Mouse (Mus musculus) ovary, postnatal 36 days (tissue): ENCODE data around the gene Sh3bp5.

ENCODE experiments used
- DNase-seq: peaks from one replicate; pipeline ENCODE4 v3.0.0; 2022; ENCODE audit warnings: low spot score, mixed read lengths

The Sh3bp5 gene

DNA sequence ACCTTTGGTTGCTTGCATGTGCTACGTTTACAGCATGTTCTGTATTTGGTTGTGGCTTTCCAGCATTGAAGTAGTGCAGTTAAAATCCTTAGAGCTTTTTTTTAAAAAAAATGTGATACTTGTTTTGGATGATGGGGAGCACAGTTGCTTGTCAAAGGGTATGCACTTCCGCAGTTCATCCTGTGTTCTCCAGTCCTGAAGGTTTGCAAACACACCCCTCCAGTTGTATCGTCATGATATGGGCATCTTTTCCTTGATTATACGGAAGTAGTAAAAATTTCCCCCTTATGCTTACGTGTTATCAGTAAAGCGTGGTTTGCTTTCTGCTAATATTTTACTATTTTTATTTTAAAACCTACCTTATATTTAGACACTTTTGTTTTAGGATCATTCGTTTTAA, 98.5 kb downstream of the Sh3bp5 start:
- DNase-seq: no peak

DNA sequence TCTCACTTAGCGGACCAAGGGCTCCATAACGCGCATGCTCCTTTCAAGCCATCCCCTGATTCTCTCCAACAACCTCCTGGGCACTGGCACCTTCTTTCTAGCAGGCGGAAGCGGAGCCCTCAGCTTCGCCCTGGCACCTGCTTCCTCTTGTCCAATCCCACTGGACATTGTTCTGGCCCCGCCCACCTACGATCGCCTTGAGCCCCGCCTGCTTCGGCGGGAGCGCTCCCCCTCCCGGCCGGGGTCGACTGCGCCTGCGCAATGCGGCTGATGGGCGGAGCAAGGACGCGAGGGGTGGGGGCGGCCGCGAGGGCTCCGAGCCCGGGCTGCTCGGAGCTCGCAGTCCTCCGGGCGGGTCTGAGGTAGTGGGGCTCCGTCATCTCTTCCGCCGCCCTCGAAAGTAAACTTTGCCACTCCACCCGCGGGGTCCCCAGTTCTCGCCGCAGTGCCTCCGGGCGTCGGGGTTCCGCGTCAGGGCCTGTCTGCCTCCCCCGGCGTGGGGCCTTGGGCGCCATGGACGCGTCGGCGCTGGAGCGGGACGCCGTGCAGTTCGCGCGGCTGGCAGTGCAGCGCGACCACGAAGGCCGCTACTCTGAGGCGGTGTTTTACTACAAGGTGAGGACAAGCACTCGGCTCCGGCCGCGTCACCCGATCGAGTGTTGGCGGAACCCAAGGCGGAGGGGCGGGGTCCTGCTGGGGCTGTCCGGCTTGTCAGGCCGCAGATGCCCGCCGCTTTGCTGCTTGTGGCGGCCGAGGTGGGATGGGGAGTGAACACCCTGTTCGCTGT, 99.3 kb downstream of the Sh3bp5 start, which contains the start of gene Capn7:
Capn7 (plus strand) TSS at position 270 of the 787 bp plus-strand sequence.
- peak; percentile 99 for DNase-seq

DNA sequence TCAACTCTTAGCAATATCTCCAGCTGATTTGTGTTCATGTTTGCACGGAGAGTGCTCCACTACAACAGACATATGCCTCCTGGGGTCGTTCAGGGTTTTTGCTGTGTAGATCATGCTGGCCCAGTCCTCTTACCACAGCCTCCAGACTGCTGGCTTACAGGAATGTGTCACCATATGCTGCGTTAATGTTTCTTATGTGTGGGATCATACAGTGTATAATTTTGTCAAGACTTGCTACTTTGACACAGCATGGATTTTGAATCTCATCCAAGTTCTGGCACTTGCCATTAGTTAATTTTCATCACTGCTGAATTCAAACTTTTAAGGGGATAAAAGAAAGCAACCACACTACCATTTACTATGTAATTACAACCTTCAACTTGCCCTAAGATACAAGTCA, 100.1 kb downstream of the Sh3bp5 start:
- no peak for DNase-seq

DNA sequence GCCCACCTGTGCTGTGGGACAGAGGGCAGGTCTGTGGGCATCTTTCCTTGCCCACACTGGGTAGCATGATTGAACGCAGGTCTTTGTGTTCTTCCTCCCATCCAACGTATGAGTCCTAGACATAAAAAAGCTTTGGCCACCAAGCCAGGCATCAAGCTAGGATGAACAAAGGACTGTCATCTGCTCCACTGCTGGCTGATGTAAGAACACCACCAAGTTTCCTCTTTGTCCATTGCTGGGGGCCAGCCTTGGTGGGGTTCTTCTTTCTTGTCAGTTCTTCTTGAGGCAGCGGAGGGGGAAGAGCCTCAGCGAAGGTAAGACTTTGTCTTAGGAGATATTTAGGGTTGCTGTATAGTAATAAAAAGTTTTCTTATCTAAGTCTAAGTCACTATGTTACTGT, 104.9 kb downstream of the Sh3bp5 start:
- DNase-seq: no peak

DNA sequence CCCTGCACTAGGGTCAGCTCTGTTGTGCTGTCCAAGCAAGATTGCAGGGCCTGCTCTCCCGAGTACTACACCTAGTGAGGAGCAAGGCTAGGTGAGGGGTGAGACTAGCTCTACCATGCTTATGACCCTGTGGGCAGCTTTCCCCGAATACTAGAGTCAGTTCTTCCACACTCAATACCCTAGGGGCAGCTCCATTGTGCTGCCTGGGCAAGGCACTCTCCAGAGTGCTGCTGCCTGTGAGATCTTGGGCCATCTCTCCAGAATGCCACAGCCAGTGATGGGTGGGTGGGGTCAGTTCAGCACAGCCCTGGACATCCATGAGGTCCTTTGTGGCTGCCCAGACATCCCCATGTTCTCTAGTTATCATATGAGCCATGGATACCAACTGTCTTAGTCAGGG, 106.1 kb downstream of the Sh3bp5 start:
- DNase-seq: no peak

DNA sequence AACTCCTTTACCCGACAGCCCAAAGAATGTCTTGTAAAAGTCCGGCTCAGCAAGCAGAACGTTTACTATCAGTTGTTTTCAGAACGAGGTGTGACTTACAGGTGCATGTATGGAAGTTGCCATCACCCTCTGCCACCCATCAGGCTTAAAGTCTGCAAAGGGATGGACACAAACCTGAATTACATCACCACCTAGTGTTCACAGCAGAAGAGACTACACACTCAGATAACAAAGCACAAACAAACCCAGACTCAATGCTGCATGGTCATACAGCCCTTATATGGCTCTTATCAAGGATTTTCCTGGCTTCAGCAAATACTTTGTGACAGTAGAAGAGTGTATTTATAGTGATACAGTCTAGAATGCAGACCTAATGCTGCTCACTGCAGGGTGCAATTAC, 108.2 kb downstream of the Sh3bp5 start:
- no peak for DNase-seq

DNA sequence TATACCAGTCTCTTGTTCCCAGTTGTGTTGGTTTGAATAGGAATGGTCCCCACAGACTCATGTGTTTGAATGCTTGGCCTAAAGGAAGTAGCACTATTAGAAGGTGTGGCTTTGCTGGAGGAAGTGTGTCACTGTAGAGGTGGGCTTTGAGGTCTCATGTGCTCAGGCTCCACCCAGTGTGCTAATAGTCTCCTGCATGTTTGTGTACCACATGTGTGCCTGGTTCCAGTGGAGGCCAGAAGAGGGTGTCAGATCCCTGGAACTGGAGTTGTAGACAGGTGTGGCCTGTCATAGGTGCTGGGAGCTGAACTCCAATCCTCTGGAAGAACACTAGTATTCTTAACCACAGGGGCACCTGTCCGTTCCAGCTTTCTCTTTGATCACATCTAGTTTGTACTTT, 108.7 kb downstream of the Sh3bp5 start:
- no peak for DNase-seq

DNA sequence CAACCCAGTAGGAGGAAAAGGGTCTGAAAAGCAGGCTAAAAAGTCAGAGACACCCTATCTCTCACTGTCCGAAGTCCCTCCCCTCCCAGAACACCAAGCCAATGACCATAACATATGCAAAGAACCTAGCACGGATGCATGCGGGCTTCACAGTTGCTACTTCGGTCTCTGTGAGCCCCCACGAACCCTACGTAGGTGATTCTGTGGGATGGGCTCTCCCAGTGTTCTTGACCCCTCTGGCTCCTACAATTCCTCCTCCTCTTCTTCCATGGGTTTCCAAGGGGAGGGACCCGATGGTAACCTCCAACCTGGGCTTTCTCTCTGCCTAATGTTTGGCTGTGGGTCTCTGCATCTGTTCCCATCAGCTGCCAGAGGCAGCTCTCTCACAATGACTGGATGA, 109.1 kb downstream of the Sh3bp5 start:
- no peak for DNase-seq

DNA sequence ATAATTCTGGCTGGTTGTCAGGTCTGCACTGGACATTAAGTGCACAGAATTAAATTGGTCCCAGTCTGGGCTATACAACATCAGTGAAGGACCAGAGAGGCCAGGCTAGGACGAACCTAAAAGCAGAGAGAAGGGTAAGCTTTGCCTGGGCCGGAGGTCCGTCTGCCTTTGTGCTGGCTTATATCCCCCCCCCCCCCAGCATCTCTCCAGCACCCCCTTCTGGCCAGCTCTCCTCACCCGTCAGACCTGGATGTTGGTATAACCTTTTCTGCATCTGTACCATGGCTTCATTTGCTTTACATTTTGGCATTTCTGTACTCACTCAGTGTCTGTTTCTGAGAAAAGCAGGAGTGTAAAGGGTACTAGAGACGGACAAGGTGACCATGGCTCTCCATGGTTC, 110.3 kb downstream of the Sh3bp5 start:
- DNase-seq: no peak

DNA sequence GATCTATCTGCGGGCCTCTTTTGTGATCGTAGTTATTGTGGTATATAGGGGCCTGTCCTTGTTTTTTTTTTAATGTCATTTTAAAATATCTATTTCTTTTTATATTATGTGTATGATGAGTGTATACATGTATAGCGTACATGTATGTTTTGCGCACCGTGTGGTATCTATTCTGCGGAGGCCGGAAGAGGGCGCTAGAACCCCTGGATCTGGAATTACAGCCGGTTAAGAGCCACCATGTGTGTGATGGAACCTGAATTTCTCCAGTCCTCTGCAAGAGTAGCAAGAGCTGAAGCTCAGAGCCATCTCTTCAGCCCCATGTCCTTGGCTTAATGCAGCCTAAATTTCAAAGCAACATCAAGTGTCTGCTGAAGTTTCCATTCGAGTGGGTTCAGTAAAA, 111.0 kb downstream of the Sh3bp5 start:
- no peak for DNase-seq

DNA sequence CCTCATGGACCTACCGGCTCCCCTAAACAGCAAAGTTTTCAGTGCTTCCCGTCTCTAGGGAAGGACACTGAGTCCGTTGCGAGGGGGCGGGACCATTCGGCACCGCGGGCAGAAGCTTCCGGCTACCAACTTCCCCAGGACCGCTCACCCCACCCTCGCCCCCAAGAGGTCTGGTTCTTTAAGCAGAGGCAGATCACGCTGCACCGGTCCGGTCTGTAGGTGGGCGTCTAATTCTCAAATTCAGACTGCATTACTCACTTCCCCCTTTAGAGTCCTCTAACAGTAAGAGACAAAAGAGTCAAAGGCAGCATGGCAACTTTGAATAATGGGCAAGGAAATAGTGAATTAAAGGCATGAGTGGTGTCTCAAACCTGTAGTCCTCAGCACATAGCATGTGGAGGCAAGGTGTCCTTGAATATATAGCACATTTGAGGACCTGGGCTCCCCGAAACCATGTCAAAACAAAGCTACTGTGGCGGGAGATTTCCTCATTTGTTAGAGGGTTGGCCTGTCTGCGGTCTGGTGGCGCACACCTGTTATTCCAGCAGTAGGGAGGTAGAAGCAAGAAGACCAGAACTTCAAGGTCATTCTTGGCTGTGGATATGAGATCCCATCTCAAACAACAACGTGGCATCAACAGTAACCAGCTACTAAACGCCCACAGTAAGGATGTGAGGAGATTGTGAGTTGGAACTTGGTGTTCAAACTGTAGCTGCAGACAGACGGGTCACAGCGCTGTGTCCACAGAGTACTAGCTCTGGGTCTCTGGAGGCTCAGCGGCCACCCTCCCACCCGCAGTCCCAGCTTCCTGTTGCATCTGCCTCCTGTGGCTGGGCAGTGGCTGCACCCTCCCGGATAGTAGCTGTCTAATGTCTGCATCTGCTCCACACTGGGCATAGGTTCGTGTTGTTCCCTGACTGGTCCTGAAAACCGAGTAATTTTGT, 111.8 kb downstream of the Sh3bp5 start, which contains the start of gene Dnah1:
Dnah1 (minus strand) TSS at position 48 of the 944 bp plus-strand sequence.
- DNase-seq: peak; percentile 65

DNA sequence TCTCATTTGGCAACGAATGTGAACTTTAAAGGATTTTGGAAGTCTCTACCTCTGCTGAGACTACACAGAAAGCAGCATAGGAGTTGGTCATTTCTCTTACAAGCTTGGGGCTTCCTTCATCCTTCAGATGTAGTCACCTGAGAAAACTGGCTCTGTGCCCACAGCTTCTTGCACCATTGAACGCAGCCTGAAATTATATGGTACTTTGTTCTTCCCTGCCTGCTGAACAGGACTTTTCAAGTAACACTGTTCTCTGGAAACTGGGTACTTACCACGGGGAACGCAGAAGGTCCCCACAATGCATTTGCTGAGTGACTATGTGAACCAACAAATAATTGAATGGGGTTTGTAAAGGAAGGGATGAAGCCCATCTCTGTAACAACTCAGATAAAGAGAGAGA, 112.7 kb downstream of the Sh3bp5 start:
- DNase-seq: no peak

DNA sequence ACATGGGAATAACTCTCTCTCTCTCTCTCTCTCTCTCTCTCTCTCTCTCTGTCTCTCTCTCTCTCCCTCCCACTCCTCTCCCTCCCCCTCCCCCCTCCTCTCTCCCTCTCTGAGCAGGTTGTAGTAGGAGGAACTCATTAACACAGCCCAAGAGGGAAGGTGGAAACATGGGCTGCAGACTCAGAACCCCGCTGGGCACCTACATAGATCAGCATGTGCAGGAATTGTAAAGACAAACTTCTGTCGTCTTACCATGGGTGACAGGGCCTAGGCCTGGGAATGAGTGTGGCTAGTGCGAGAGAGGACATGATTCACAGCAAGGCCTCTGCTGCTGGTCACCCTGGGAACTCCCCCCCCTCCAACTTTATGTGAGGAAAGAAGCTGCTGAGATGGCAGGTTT, 113.7 kb downstream of the Sh3bp5 start:
- no peak for DNase-seq

DNA sequence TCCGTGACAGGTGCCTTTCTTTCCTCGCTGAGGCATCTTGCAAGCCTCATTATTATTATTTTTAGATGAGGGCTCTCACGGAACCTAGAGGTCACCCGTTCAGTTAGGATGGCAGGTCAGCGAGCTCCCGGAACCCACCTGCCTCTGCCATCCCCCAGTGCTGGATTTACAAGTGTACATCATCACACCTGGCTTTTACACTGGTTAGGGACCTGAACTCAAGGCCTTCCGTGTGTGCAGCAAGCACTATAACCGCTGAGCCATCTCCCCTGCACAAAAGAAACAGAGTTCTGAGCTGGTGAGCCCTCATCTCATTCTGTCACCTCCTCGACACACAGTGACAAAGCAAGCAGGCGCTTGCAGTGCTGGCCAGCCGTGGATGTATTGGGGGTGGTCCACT, 114.7 kb downstream of the Sh3bp5 start:
- no peak for DNase-seq

DNA sequence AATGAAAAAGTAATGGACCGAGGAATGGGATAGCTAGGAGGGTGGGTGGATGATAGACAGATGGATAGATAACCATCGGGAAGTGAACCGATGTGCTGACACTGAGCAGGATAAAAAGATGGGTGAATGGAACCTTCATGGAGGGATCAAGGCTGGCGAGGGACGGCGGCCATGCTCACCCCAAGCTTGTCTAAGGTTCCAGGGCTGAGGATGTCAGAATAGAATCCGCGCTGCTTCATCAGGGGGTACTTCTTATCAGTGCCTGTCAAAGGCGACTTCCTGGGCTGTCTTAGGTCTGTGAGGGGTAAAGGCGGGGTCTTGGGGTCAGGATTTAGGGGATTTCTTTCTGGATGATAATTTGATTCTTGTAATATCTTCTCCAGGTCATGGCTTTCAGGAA, 116.3 kb downstream of the Sh3bp5 start:
- no peak for DNase-seq

DNA sequence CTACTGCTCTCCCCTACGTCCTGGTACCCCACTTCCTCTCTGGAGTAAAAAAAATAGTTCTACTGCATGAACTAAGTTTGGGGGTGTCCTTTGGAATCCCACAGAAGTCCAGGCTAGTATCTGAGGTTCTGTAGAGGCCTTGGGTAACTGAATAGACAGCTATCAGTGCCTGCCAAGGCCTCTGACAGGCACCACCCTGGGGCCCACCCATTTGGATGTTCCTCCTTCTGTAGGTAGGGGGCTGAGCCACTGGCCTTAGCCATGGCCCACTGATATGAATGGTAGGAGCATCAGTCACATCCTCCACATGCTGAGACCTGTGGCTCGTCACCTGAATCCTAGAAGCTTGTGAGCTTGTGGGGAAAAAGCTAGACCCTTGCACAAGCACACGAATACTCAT, 118.1 kb downstream of the Sh3bp5 start:
- DNase-seq: no peak

DNA sequence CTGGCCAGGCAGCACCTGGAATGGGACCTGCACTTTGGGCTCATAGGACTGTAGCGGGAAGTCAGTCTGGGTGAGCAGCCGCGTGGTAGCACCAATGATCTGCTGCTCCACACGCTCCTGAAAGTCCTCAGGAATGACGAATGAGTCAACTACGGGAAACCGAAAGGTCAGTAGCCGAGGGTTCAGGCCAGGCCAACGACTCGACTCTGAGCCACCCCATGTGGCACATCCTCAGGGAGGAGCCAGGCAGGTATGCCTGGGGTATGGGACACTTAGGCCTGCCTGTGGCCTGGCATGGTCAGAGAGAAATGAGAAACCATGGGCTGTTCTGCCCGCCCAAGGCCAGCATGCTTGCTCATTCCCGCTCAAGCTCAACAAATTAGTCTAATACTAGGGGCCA, 119.3 kb downstream of the Sh3bp5 start:
- no peak for DNase-seq

DNA sequence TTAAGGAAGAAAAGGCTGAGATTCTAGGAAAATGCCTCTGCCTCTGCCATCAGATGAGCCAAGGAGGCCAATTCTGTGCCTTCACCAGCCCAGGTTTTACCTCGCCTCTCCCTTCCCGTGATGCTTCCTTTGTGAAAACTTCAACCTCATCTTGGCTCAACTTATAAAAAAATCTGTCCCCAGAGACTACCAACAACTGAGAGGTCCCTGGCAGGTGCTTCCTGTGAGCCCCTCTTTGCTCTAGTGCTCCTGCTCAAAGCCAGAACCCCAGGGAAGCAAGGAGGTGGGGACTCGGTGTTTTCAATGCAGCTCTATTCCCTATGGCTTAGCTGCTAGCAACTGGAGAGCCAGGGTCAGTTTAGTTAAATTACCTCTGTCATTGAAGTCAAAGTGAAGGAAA, 122.7 kb downstream of the Sh3bp5 start:
- no peak for DNase-seq
